Mouse (Mus musculus) kidney, adult 18-20 months (tissue): ENCODE results near the gene Fes.

Source experiments
- DNase-seq: peaks from one replicate; pipeline ENCODE4 v3.0.0; 2021

Fes gene

DNA sequence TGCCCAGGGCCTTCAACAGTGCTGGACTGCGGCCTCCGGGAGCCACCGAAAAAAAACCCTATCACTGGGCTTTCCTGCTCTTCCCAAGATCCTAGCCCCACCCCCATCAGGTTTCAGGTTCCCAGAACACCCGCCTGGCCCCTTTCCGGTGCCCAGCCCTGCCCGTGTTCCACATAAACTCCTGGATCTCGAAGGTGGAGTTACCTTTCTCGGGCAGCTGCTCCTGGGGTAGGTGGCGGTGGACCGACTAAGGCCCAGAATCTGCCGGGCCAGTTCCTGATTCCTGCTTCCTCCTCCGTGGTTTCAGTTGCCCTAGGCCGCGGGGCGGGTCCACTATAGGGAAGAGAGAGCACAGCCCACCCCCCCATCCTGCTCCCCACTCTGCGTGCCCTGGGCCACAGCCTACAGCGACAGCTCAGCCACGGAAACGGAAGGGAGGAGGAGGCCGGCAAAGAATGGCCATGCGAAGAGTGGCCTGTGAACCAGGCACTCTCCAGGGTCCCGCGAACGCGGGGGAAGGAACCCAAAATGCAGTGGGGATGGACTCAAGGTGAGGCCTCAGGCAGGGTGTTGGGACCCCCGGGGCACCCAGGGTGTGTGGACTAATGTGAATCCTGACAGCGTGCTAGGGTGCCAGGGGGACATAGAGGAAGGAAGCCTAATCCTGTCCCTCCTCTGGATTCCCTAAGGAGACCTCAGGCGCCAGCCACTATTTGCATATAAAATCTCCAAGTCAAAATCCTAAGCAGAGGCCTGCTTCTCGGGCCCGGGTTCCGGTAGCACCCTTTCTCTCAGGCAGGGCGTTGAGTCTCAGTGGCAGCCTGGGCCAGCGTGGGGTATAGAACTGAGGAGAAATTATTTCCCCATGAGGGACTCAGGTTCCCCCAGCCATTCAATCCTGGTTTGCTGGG, at the start of gene Fes:
Fes (minus strand) TSS at position 314 of the 911 bp plus-strand sequence.
- DNase-seq, result peak; percentile 73

DNA sequence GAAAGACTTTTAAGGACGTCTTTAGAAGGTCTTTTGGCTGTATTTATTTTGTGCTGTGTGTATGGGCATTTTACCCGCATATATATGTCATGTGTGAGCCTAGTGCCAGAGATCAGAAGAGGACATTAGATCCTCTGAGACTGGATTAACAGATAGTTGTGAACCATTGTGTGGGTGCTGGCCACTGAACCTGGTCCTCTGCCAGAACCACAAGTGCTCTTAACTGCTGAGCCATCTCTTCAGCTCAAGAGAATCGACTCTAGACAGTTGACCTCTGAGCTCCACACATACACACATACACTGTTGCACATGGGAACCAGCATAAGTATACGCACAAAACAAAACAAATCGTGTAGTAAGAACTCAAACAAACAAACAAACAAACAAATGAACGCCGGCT, 48.8 kb upstream of the Fes start:
- no peak for DNase-seq

GRCm38 (mm10) chr7:80435594-80435993, 47.8 kb upstream of the Fes start:
- DNase-seq, result no peak

DNA sequence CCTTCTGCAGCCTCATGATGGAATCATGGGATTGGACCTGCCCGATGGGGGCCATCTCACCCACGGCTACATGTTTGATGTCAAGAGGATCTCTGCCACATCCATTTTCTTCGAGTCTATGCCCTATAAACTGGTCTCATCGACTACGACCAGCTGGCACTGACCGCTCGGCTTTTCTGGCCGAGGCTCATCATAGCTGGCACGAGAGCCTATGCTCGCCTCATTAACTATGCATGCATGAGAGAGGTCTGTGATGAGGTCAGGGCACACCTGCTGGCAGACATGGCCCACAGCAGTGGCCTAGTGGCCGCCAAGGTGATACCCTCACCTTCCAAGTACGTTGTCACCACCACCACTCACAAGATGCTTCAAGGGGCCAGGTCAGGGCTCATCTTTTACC, 41.9 kb upstream of the Fes start:
- no peak for DNase-seq

- DNase-seq, result no peak
Observed at GRCm38 (mm10) chr7:80427730-80428129, 40.0 kb upstream of the Fes start.

- peak; percentile 6 for DNase-seq
Observed at GRCm38 (mm10) chr7:80426363-80426762, 38.6 kb upstream of the Fes start.

DNA sequence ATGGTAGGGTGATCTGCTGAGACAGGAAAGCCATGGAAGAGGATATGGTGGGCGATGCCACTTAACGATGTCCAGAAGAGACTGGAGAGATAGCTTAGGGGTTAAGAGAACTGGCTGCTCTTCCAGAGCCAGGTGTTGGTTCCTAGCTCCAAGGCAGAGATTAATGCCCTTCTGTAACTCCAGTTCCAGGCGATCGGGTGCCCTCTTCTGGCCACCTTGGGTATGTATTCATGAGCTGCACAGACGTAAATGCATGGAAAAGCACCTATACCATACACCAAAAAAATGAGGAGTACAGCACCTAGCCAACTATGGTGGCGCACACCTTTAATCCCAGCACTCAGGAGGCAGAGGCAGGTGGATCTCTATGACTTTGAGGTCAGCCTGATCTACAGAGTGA, 37.0 kb upstream of the Fes start:
- peak; percentile 13 for DNase-seq

DNA sequence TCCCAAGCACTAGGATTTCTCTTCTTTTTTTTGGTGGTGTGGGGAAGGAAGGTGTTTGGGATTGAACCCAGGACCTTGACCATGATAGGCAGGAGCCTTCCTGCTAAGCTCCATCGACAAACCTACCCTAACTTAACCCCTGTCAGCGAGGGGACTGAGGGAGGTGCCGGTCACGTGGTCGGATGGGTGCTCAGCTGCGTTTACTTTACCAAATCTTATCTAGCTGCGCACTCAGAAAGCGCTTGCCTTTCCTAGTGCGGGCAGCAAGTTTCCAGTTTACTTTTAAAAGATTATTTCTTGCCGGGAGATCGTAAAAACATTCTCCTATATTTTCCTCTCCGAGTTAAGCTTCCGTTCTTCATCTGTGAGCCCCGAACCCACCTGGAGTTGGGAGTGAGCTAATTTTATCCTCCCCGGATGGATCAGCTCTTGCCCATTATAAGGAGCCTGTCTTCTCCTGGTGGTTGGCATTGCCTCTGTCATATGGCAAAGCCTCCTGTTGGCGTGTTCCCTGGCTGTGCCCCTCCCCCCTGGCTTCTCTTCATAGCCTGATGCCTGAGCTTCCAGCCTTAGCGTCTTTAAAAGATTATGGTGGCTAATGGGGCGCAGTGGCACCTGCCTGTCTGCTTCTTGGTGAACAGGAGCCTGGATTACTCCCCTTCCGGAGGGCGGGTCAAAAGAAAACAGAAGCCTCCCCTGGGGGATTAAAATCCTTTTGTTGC, 35.2 kb upstream of the Fes start:
- peak; percentile 16 for DNase-seq

GRCm38 (mm10) chr7:80421576-80421975, 33.8 kb upstream of the Fes start:
- no peak for DNase-seq

DNA sequence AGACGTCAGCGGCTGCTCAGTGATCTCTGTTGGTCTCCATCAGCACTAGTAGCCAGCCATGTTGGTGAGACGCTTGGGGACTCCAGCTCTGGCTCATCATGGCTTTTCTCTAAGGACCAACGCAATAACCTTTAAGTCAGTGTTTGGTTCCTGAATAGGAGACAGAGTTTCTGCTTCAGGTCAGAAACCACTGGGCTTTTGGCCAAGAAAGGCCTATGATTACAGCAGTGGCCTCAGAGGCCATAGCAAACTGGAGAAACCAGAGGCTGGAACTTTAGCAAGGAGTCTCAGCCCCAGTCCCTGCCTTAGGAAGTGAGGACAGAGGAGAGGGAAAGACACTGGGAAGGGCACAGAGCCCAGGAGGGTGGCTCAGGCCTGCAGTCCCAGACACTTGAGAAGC, 32.8 kb upstream of the Fes start:
- DNase-seq, result peak; percentile 26

DNA sequence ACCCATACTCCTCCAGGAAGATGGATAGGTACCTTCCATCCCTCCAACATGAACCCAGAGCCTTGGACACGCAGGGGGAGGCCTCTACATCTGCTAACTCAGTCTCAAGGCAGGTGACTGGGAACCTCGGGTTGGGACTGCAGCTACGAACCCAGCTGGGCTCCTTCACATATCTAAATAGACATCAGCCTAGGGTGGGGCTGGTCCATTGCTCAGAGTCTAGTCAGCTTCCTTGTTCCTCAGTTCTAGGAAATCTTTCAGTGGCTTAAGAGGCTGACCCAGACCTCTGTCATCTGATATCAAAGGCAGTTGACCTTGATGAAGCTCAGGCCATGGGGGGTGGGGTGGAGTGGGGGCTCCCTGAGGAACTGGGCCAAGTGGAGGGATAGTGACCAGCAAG, 31.5 kb upstream of the Fes start:
- DNase-seq, result no peak

GRCm38 (mm10) chr7:80418036-80418435, 30.3 kb upstream of the Fes start:
- no peak for DNase-seq

- no peak for DNase-seq
Observed at GRCm38 (mm10) chr7:80417601-80418000, 29.9 kb upstream of the Fes start.

GRCm38 (mm10) chr7:80416969-80417368, 29.2 kb upstream of the Fes start:
- DNase-seq, result no peak

- DNase-seq, result no peak
Observed at GRCm38 (mm10) chr7:80414303-80414855, 26.6 kb upstream of the Fes start.

DNA sequence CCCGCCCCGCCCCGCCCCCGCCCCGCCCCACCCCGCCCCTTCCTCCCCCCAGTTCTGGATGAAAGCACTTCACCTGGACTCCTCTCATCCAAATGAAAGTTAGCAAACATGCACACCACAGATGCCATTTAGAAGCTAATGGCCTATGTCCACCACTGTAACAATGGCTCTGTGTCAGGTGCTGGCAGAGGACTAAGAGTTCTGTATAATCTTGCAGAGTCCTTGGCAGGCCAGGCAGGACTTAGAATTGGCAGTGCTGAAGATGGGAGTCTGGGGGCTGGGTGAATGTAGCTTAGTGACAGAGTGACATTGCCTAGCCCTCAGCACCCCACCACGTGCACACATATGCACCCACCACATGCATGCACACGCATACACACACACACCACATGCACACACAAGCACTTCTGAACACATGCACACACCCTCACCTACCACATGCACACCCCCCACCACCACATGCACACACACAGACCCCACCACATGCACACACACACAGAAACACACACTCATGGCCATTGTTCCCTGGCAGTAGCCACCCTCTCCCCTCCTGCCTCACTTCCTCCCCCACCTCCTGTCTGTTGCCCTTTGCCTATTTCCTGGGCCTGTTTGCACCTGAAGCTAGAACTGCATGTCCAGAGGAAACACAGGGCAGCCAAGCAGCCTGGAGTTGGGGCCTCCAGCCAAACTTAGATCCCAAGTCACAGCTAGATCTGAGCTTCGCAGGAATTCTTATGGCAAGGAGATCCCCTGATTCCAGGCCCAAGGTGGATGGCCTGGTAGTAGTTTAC, 26.0 kb upstream of the Fes start:
- DNase-seq, result no peak

- no peak for DNase-seq
Observed at GRCm38 (mm10) chr7:80412781-80413180, 25.0 kb upstream of the Fes start.

GRCm38 (mm10) chr7:80412279-80412678, 24.5 kb upstream of the Fes start:
- DNase-seq, result no peak

GRCm38 (mm10) chr7:80410380-80410779, 22.6 kb upstream of the Fes start:
- no peak for DNase-seq

- DNase-seq, result no peak
Observed at GRCm38 (mm10) chr7:80407712-80408111, 20.0 kb upstream of the Fes start.

DNA sequence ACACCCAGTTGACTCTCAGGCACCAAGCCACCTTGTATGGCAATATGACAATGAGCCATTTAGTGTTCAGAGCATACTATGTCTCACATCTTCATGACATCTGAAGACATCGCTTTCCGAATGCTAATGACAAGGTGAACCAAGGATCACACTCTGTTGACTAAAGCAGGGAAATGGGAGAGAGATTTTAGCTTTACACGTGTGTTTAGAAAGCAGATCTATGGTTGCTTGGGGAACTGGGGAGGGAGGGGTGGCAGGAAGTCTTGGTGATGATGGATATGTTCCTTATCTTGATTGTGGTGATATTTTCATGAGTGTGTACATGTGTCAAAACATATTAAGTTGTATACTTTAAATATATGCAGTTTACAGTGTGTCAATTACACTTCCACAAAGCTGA, 18.4 kb upstream of the Fes start:
- no peak for DNase-seq

DNA sequence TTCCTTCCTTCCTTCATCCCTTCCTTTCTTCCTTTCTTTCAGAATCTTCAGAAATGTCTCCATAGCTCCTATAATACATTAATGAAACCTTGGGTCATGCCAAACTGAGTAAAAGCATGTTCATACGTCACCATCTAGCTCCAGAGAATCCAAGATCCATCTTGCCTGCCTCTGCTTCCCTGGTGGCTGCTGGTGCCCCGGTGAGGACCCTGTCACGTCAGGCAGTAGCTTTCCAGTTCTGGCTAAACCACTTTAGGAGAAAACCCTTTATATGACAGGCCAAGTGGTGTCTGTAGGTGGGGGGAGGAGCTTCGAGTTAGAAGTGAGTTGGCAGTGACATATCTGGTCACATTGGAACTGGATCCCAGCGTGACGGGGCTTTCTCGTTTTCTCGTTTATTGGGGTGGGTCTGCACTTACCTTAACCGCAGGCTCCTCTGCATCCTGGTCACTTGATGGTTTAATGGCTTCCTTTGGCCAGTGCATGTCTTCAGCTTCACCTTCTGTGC, 17.5 kb upstream of the Fes start, which contains the start of gene Furin:
Furin (minus strand) TSS at position 249 of the 508 bp plus-strand sequence.
- DNase-seq, result no peak
